Mouse (Mus musculus): ENCODE data around the gene Gca. TPM values are rescaled to one million over a fixed set of nuclear protein-coding genes. Genes with fewer than 3 reads are reported as not detected.

Gene Gca
- 1.8 and 2.0 TPM in 2 replicates for polyA plus RNA-seq (2014; fragmentation: Nextera tagmentation; extraction: Ambion mirVana)

- WGBS, result under 1% methylated on average over 43 of the region's 43 CpGs
- Histone ChIP-seq H3K27me3 (ENCODE audit: control insufficient read depth, insufficient read depth, low read length) (no peaks in the 10 kb centered on the region), H3K9me3 (replicated peaks; ENCODE audit: control insufficient read depth, low read length) (no peaks in the 10 kb centered on the region), H3K9ac (replicated peaks; ENCODE audit: low read length) (peak within 1 kb of the TSS; percentile 48), H3K4me1 (ENCODE audit: control insufficient read depth, insufficient read depth, low read length) (no peaks in the 10 kb centered on the region), H3K27ac (replicated peaks; ENCODE audit: low read depth, low read length) (no peak within 1 kb of the TSS), H3K4me2 (ENCODE audit: low read depth, low read length) (peak within 1 kb of the TSS; percentile 94), H3K36me3 (replicated peaks; ENCODE audit: control insufficient read depth, insufficient read depth, low read depth, low read length) (no peaks in the 10 kb centered on the region), H3K4me3 (ENCODE audit: low read depth, low read length) (peak within 1 kb of the TSS; percentile 53)
- ATAC-seq (replicated peaks; ENCODE audit: insufficient number of reproducible peaks, low FRiP score, low TSS enrichment, low read depth), result peak; percentile 95
- DNase-seq (ENCODE audit: low spot score), result peak; percentile 80
Measured at GRCm38 (mm10) chr2:62664135-62664670, at the start of gene Gca. Gene Gca (plus strand): TSS chr2:62664285.

- ATAC-seq (replicated peaks; ENCODE audit: insufficient number of reproducible peaks, low FRiP score, low TSS enrichment, low read depth), result no peak
- WGBS, result 87% methylated on average over 7 of the region's 7 CpGs
- H3K4me2 ChIP-seq (ENCODE audit: low read depth, low read length), result no peak overlapping the region
Measured at GRCm38 (mm10) chr2:62618934-62619341, 45.1 kb upstream of the Gca start.

GRCm38 (mm10) chr2:62619679-62620078, 44.4 kb upstream of the Gca start:
- no peak overlapping the region for H3K4me2 ChIP-seq (ENCODE audit: low read depth, low read length)
- 56% methylated on average over 2 of the region's 2 CpGs for WGBS

More at GRCm38 (mm10) chr2:62618934-62619341, 45.1 kb upstream of the Gca start:
- Histone ChIP-seq H3K4me3 (ENCODE audit: low read depth, low read length) (no peak overlapping the region), H3K9ac (replicated peaks; ENCODE audit: low read length) (no peak overlapping the region), H3K36me3 (replicated peaks; ENCODE audit: control insufficient read depth, insufficient read depth, low read depth, low read length) (no peaks in the 10 kb centered on the region), H3K27me3 (ENCODE audit: control insufficient read depth, insufficient read depth, low read length) (no peaks in the 10 kb centered on the region), H3K27ac (replicated peaks; ENCODE audit: low read depth, low read length) (no peak overlapping the region), H3K9me3 (replicated peaks; ENCODE audit: control insufficient read depth, low read length) (no peaks in the 10 kb centered on the region), H3K4me1 (ENCODE audit: control insufficient read depth, insufficient read depth, low read length) (no peaks in the 10 kb centered on the region)
- DNase-seq (ENCODE audit: low spot score), result no peak

GRCm38 (mm10) chr2:62623024-62623441, 41.1 kb upstream of the Gca start:
- Histone ChIP-seq H3K4me3 (ENCODE audit: low read depth, low read length) (no peak overlapping the region), H3K27ac (replicated peaks; ENCODE audit: low read depth, low read length) (no peak overlapping the region), H3K36me3 (replicated peaks; ENCODE audit: control insufficient read depth, insufficient read depth, low read depth, low read length) (no peaks in the 10 kb centered on the region), H3K27me3 (ENCODE audit: control insufficient read depth, insufficient read depth, low read length) (no peaks in the 10 kb centered on the region), H3K4me2 (ENCODE audit: low read depth, low read length) (no peak overlapping the region), H3K9ac (replicated peaks; ENCODE audit: low read length) (no peak overlapping the region), H3K4me1 (ENCODE audit: control insufficient read depth, insufficient read depth, low read length) (no peaks in the 10 kb centered on the region), H3K9me3 (replicated peaks; ENCODE audit: control insufficient read depth, low read length) (no peaks in the 10 kb centered on the region)
- ATAC-seq (replicated peaks; ENCODE audit: insufficient number of reproducible peaks, low FRiP score, low TSS enrichment, low read depth), result no peak
- no peak for DNase-seq (ENCODE audit: low spot score)
- 60% methylated on average over 8 of the region's 8 CpGs for WGBS

More at GRCm38 (mm10) chr2:62619679-62620078, 44.4 kb upstream of the Gca start:
- Histone ChIP-seq H3K9ac (replicated peaks; ENCODE audit: low read length) (no peak overlapping the region), H3K4me1 (ENCODE audit: control insufficient read depth, insufficient read depth, low read length) (no peaks in the 10 kb centered on the region), H3K9me3 (replicated peaks; ENCODE audit: control insufficient read depth, low read length) (no peaks in the 10 kb centered on the region), H3K4me3 (ENCODE audit: low read depth, low read length) (no peak overlapping the region), H3K27me3 (ENCODE audit: control insufficient read depth, insufficient read depth, low read length) (no peaks in the 10 kb centered on the region), H3K36me3 (replicated peaks; ENCODE audit: control insufficient read depth, insufficient read depth, low read depth, low read length) (no peaks in the 10 kb centered on the region), H3K27ac (replicated peaks; ENCODE audit: low read depth, low read length) (no peak overlapping the region)
- DNase-seq (ENCODE audit: low spot score) (no peak), ATAC-seq (replicated peaks; ENCODE audit: insufficient number of reproducible peaks, low FRiP score, low TSS enrichment, low read depth) (no peak)

GRCm38 (mm10) chr2:62627728-62628127, 36.4 kb upstream of the Gca start:
- no peak overlapping the region for H3K4me2 ChIP-seq (ENCODE audit: low read depth, low read length)
- ATAC-seq (replicated peaks; ENCODE audit: insufficient number of reproducible peaks, low FRiP score, low TSS enrichment, low read depth) (no peak), DNase-seq (ENCODE audit: low spot score) (peak; percentile 68)
- H3K27ac ChIP-seq (replicated peaks; ENCODE audit: low read depth, low read length), result no peak overlapping the region
- no peaks in the 10 kb centered on the region for H3K36me3 ChIP-seq (replicated peaks; ENCODE audit: control insufficient read depth, insufficient read depth, low read depth, low read length)
- H3K9ac ChIP-seq (replicated peaks; ENCODE audit: low read length), result no peak overlapping the region
- no peaks in the 10 kb centered on the region for H3K9me3 ChIP-seq (replicated peaks; ENCODE audit: control insufficient read depth, low read length)
- no peaks in the 10 kb centered on the region for H3K27me3 ChIP-seq (ENCODE audit: control insufficient read depth, insufficient read depth, low read length)
- no peak overlapping the region for H3K4me3 ChIP-seq (ENCODE audit: low read depth, low read length)
- 11% methylated on average over 5 of the region's 5 CpGs for WGBS
- no peaks in the 10 kb centered on the region for H3K4me1 ChIP-seq (ENCODE audit: control insufficient read depth, insufficient read depth, low read length)

GRCm38 (mm10) chr2:62628356-62628755, 35.7 kb upstream of the Gca start:
- ATAC-seq (replicated peaks; ENCODE audit: insufficient number of reproducible peaks, low FRiP score, low TSS enrichment, low read depth) (no peak), DNase-seq (ENCODE audit: low spot score) (no peak)
- H3K4me1 ChIP-seq (ENCODE audit: control insufficient read depth, insufficient read depth, low read length), result no peaks in the 10 kb centered on the region
- no peaks in the 10 kb centered on the region for H3K36me3 ChIP-seq (replicated peaks; ENCODE audit: control insufficient read depth, insufficient read depth, low read depth, low read length)
- 90% methylated on average over 5 of the region's 5 CpGs for WGBS
- no peak overlapping the region for H3K4me3 ChIP-seq (ENCODE audit: low read depth, low read length)
- H3K27me3 ChIP-seq (ENCODE audit: control insufficient read depth, insufficient read depth, low read length), result no peaks in the 10 kb centered on the region
- no peak overlapping the region for H3K9ac ChIP-seq (replicated peaks; ENCODE audit: low read length)
- no peaks in the 10 kb centered on the region for H3K9me3 ChIP-seq (replicated peaks; ENCODE audit: control insufficient read depth, low read length)
- H3K27ac ChIP-seq (replicated peaks; ENCODE audit: low read depth, low read length), result no peak overlapping the region
- no peak overlapping the region for H3K4me2 ChIP-seq (ENCODE audit: low read depth, low read length)

DNA sequence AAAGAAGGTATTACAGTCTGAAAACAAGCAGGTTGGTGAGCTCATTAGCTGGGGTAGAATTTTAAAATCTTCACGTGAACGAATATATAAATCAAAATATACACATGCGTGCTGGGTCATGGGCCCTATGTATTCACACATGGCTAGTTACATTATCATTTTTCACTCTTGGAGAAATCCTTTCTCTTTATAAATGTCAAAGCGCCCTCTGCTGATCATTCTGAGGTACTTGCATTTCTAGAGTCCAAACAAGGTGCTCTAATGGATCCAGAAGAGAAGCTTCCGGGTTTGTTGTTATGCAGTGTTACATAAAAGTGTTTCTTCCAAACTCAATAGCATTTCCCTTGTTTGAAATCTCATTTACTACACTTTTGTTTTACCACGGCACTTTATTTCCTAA, 33.6 kb upstream of the Gca start:
- 24% methylated on average over 6 of the region's 6 CpGs for WGBS
- no peak overlapping the region for H3K27ac ChIP-seq (replicated peaks; ENCODE audit: low read depth, low read length)
- DNase-seq (ENCODE audit: low spot score), result peak; percentile 81
- no peak overlapping the region for H3K4me3 ChIP-seq (ENCODE audit: low read depth, low read length)
- no peaks in the 10 kb centered on the region for H3K27me3 ChIP-seq (ENCODE audit: control insufficient read depth, insufficient read depth, low read length)
- H3K9me3 ChIP-seq (replicated peaks; ENCODE audit: control insufficient read depth, low read length), result no peaks in the 10 kb centered on the region
- no peaks in the 10 kb centered on the region for H3K4me1 ChIP-seq (ENCODE audit: control insufficient read depth, insufficient read depth, low read length)
- H3K4me2 ChIP-seq (ENCODE audit: low read depth, low read length), result no peak overlapping the region
- no peaks in the 10 kb centered on the region for H3K36me3 ChIP-seq (replicated peaks; ENCODE audit: control insufficient read depth, insufficient read depth, low read depth, low read length)
- no peak for ATAC-seq (replicated peaks; ENCODE audit: insufficient number of reproducible peaks, low FRiP score, low TSS enrichment, low read depth)
- no peak overlapping the region for H3K9ac ChIP-seq (replicated peaks; ENCODE audit: low read length)

DNA sequence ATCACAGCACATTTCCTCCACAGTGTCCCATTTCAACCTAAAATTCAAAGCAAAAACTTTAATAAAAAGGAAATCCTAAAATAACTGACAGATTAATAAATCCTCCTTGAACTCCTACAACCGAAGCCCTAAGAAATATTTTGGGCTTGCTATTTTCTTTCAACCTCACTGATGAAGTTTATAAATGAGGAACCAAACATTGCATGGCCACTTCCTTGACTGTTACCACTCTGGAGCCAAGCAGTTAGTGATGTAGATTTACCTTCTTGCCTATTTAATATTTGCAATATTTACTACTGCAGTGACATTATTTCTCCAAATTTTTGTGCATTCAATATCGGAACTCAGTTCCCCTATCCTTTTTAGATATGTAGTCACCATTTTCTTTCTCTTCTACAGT, 24.2 kb upstream of the Gca start:
- Histone ChIP-seq H3K27ac (replicated peaks; ENCODE audit: low read depth, low read length) (no peak overlapping the region), H3K4me2 (ENCODE audit: low read depth, low read length) (no peak overlapping the region), H3K27me3 (ENCODE audit: control insufficient read depth, insufficient read depth, low read length) (no peaks in the 10 kb centered on the region), H3K4me1 (ENCODE audit: control insufficient read depth, insufficient read depth, low read length) (no peaks in the 10 kb centered on the region), H3K4me3 (ENCODE audit: low read depth, low read length) (no peak overlapping the region), H3K36me3 (replicated peaks; ENCODE audit: control insufficient read depth, insufficient read depth, low read depth, low read length) (no peaks in the 10 kb centered on the region), H3K9me3 (replicated peaks; ENCODE audit: control insufficient read depth, low read length) (no peaks in the 10 kb centered on the region), H3K9ac (replicated peaks; ENCODE audit: low read length) (no peak overlapping the region)
- no peak for ATAC-seq (replicated peaks; ENCODE audit: insufficient number of reproducible peaks, low FRiP score, low TSS enrichment, low read depth)
- DNase-seq (ENCODE audit: low spot score), result no peak
- WGBS, result 85% methylated on average over 2 of the region's 2 CpGs
